Mouse (Mus musculus) ES-CJ7 (cell line): ENCODE data around the gene Spocd1.

ENCODE experiments used
- DNase-seq: peaks from one replicate; pipeline ENCODE4 v3.0.0; 2011; ENCODE audit warnings: low read depth, low spot score

Gene Spocd1

GRCm38 (mm10) chr4:129918464-129918863 is 10.6 kb upstream of the Spocd1 start:
- no peak for DNase-seq

DNA sequence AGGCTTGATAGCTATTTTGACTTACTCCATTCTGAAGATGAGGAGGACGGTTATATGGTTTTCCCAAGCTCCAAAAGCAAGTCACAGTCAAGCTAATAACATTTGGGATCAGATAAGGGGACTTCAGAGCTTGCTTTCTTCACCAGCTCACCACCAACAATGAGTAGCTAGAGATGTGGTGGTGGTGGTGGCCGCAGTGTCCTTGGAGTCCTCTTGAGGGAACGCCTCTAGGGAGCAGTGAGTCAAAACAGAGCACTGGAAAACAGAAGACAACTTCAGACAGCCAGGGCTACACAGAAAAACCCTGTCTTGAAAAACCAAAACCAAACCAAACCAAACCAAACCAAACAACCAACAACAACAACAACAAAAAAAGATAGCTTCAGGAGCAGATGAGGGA is 10.1 kb upstream of the Spocd1 start:
- no peak for DNase-seq

GRCm38 (mm10) chr4:129920542-129921313 is 8.3 kb upstream of the Spocd1 start:
- DNase-seq: no peak

DNA sequence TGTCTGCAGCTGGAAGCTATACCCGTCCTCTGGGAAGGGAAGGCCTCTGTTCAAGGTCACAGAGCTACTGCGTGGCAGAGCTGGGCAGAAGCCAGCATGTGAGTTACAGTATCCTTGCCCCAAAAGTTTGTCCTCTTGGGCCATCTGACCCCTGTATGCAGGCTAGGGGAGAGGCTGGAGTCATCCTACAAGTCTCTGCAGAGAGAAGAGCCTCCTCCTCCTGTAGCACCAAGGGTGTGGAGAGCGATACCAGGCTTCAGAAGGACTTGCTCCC is 7.8 kb upstream of the Spocd1 start:
- no peak for DNase-seq

DNA sequence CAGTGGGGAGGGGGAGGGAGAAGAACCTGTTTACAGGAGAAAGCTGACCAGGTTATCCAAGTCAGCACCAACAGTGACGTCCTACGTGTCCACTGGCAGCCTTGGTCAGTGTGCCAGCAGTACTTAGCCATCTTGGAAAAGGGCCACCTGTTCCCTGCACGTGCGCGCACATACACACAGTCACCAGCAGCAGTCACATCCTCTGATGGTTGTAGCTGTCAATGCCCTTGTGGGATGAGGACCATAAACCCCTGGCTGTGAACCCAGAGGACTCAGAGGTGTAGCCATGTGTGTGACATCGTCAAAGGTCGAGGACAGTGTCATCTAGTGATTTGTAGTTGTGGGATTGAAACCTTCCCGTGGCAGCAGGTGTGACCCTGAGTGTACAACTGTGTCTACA is 4.9 kb upstream of the Spocd1 start:
- DNase-seq: no peak

DNA sequence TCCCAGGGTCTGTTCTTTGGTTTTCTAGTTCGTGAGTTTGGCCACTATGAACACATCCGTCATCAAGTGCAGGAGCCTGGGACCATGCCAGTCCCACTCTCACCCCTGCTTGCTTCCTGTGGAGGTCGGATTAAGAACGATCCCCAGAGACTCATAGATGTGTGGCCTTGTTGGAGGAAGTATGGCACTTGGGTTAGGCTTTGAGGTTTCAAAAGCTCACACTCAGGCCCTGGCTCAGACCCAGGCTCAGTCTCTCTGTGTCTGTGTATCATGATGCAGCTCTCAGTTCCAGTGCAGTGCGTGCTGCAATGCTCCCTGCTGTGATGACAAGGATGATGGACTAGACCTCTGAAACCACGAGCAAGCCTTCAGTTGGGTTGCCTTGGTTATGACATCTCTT is 4.4 kb upstream of the Spocd1 start:
- DNase-seq: no peak

- no peak for DNase-seq
Measured at GRCm38 (mm10) chr4:129926544-129926943, 2.5 kb upstream of the Spocd1 start.

- DNase-seq: no peak
Measured at GRCm38 (mm10) chr4:129927091-129927490, 2.0 kb upstream of the Spocd1 start.

GRCm38 (mm10) chr4:129928124-129928751 is 811 bp upstream of the Spocd1 start:
- DNase-seq: peak; percentile 71

GRCm38 (mm10) chr4:129933696-129934095 is 4.6 kb downstream of the Spocd1 start:
- no peak for DNase-seq

GRCm38 (mm10) chr4:129934177-129934855 is 5.3 kb downstream of the Spocd1 start:
- DNase-seq: no peak

GRCm38 (mm10) chr4:129951359-129951821 is 22.3 kb downstream of the Spocd1 start:
- no peak for DNase-seq

- DNase-seq: no peak
Measured at GRCm38 (mm10) chr4:129952241-129952810, 23.3 kb downstream of the Spocd1 start.

GRCm38 (mm10) chr4:129954527-129954926 is 25.5 kb downstream of the Spocd1 start:
- DNase-seq: no peak

- peak; percentile 89 for DNase-seq
Measured at GRCm38 (mm10) chr4:129960180-129960944, 31.3 kb downstream of the Spocd1 start.

DNA sequence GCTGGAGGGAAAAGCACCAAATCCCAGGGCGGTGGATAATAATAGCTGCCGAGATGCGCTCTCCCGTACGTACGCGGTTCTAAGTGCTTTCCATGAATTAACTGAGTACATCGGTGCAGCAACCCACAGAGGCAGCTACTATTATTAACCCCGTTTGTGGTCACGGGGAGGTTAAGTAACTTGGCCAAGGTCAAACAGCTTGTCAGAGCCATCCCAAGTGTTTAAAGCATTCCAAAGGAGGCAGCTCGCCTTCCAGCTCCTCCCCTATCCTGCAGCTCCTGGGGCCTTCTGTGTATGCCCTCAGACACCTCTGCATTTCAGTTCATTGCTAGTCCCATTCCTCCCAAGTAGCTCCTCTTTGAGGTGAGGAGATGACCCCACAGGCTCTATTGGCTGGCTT is 36.2 kb downstream of the Spocd1 start:
- DNase-seq: peak; percentile 83

GRCm38 (mm10) chr4:129966201-129966600 is 37.2 kb downstream of the Spocd1 start:
- DNase-seq: peak; percentile 87

DNA sequence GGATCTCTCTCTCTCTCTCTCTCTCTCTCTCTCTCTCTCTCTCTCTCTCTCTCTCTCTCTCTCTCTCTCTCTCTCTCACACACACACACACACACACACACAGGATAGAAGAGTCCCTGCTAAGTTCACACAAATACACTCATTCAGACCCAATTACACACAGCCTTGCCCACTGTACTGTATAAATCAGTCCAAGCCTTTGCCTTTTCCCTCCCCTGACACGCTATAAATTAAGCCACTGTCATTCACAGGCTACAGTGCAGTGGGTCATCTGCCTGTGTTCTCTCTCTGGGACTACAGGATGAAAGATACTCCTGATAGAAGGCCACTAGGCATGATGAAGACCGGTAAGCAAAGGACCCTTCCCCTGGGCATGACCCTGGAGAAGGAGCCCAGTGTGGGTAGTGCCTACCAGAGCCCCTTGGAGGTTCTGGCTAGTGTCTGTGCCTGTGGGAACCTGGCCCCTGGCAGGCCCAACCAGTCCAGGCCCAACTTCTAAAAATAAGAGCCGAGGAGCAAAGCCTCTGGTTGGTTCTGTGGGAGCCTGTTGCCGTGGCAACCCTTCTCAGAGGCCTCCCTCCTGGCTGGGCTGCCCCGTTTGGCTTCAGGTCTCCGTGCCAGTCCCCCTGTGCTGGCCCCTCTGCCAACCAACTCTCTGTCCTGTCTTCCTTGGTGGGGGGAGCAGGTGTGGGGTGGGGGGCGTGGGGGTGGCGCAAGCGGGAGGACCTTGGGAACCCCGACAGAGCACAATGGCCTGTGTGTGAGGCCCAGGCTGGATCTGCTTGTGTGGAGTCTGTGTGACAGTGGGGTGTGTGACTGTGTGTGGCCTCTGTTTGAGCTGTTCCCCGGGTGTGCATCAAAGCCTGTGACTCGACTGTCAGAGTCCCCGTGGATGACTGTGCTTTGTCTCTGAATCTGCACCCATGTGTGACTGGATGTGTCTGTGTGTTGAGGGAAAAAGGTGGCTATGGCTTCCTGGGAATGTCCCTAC is 38.3 kb downstream of the Spocd1 start:
- DNase-seq: no peak

- DNase-seq: peak; percentile 83
Measured at GRCm38 (mm10) chr4:129970168-129970567, 41.1 kb downstream of the Spocd1 start.

GRCm38 (mm10) chr4:129970861-129971260 is 41.8 kb downstream of the Spocd1 start:
- DNase-seq: no peak

GRCm38 (mm10) chr4:129971989-129972388 is 42.9 kb downstream of the Spocd1 start:
- DNase-seq: no peak
